Mouse (Mus musculus) kidney, postnatal 0 days (tissue): Measurements from ENCODE around the gene Cttnbp2nl. TPM values are rescaled to one million over a fixed set of nuclear protein-coding genes. Genes with fewer than 3 reads are reported as not detected.

Experiments used
- ATAC-seq: fragments of 200-750 bp; cut with Nextera tagmentation; replicated peaks from 2 replicates; pipeline ENCODE4 v1.8.0; 2017; ENCODE audit warnings: low read depth, moderate number of reproducible peaks, moderate TSS enrichment, moderate library complexity; ENCODE audit not compliant: low FRiP score
- DNase-seq: peaks from one replicate; pipeline ENCODE4 v3.0.0-alpha.2; 2016; ENCODE audit warnings: low spot score
- H3K27ac ChIP-seq: fragments of 300-500 bp; sonication (generic); 2 replicates; pipeline ENCODE4 v1.5.1; 2014; ENCODE audit warnings: mild to moderate bottlenecking
- H3K27me3 ChIP-seq: fragments of 300-500 bp; sonication (generic); 2 replicates; pipeline ENCODE4 v1.6.1; 2014; ENCODE audit warnings: low read length, mixed read lengths; ENCODE audit not compliant: insufficient read depth
- H3K36me3 ChIP-seq: fragments of 300-500 bp; sonication (generic); 2 replicates; pipeline ENCODE4 v1.6.1; 2014; ENCODE audit warnings: low read length, mixed read lengths; ENCODE audit not compliant: insufficient read depth
- H3K4me1 ChIP-seq: fragments of 300-500 bp; sonication (generic); replicated peaks from 2 replicates; pipeline ENCODE4 v1.6.1; 2014; ENCODE audit warnings: antibody characterized with exemption, low read length, mixed read lengths; ENCODE audit not compliant: insufficient read depth
- H3K4me2 ChIP-seq: fragments of 300-500 bp; sonication (generic); 2 replicates; pipeline ENCODE4 v1.6.1; 2014; ENCODE audit warnings: mild to moderate bottlenecking, low read length, moderate library complexity, mixed read lengths
- H3K4me3 ChIP-seq: fragments of 300-500 bp; sonication (generic); replicated peaks from 2 replicates; pipeline ENCODE4 v1.5.1; 2014; ENCODE audit warnings: low read depth, low read length
- H3K9ac ChIP-seq: fragments of 300-500 bp; sonication (generic); 2 replicates; pipeline ENCODE4 v1.6.1; 2014; ENCODE audit warnings: low read depth, low read length
- H3K9me3 ChIP-seq: fragments of 300-500 bp; sonication (generic); replicated peaks from 2 replicates; pipeline ENCODE4 v1.6.1; 2016; ENCODE audit warnings: low read length, inconsistent platforms, mixed read lengths
- CTCF ChIP-seq: IDR thresholded peaks from 2 replicates; pipeline ENCODE4 v1.5.1; 2016; ENCODE audit warnings: antibody characterized with exemption, low read depth, mild to moderate bottlenecking, moderate library complexity
- WGBS: fragments of 180-500 bp; shearing (Covaris S2); extraction: QIAGEN DNeasy Blood & Tissue Kit; methylation state at CpG from one replicate; pipeline ENCODE4 v1.1.7; 2014; 5-methylcytosine and 5-hydroxymethylcytosine counted together
- polyA plus RNA-seq: library from polyadenylated mRNA; unstranded; fragments of >200 nt; fragmentation: Nextera tagmentation; extraction: Ambion mirVana; gene quantifications from 2 replicates; pipeline ENCODE4 v1.2.1, GENCODE M21; 2015

Gene Cttnbp2nl
- polyA plus RNA-seq, 1 experiment from 2014 or later = 26.5 TPM

DNA sequence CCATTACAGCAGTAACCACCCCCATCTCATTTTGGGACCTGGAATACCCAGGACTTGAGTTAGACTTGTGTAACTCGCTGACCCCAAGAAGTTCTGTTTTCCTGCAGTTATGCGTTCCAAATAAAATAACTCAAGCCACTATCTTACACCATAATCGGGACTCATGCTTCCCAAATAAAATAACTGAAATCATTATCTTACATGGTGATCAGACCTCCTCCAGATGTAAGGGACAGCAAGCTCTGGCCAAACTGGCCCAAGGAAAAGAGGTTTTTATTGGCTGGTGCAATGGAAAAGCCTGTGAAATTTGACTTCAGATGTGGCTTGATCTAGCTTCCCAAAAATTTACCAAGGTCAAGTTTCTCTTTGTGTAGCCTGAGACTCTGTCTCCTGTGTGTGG lies 8.6 kb upstream of the Cttnbp2nl start:
- H3K4me3 ChIP-seq = no peak overlapping the region
- H3K9me3 ChIP-seq = no peaks in the 10 kb centered on the region
- H3K4me2 ChIP-seq = no peak overlapping the region
- DNase-seq (no peak), ATAC-seq (no peak)
- no peak for TF ChIP-seq CTCF
- H3K4me1 ChIP-seq = no peaks in the 10 kb centered on the region
- no peak overlapping the region for H3K9ac ChIP-seq
- WGBS = 63% methylated on average over 3 of the region's 3 CpGs
- no peaks in the 10 kb centered on the region for H3K36me3 ChIP-seq
- H3K27ac ChIP-seq = no peak overlapping the region
- no peaks in the 10 kb centered on the region for H3K27me3 ChIP-seq

DNA sequence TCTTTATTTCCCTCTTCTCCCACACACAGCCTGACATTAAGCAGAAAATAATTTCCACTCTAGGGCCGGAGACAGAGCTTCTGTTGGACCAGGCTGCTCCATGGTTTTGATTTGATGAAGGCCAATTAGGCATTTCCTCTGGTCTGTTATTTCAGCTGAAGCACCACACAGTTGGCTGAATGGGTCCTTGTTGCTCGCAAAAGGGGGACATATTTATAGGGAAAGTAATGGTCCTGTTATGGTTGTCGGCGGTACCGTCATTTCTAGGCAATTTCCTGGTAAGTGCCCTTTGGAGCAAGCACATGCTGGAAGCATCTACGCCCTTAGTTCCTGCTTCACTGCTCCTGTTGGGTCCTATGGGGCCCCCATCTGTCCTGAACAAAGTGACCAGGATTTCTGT lies 8.0 kb upstream of the Cttnbp2nl start:
- Histone ChIP-seq H3K36me3 (no peaks in the 10 kb centered on the region), H3K27me3 (no peaks in the 10 kb centered on the region), H3K4me2 (no peak overlapping the region), H3K4me3 (no peak overlapping the region), H3K4me1 (no peaks in the 10 kb centered on the region), H3K9me3 (no peaks in the 10 kb centered on the region), H3K9ac (0 out of 2 replicates have a peak overlapping the region, but pooled peaks have one; percentile 4), H3K27ac (no peak overlapping the region)
- DNase-seq = no peak
- WGBS = 31% methylated on average over 6 of the region's 6 CpGs
- ATAC-seq = no peak
- no peak for TF ChIP-seq CTCF

DNA sequence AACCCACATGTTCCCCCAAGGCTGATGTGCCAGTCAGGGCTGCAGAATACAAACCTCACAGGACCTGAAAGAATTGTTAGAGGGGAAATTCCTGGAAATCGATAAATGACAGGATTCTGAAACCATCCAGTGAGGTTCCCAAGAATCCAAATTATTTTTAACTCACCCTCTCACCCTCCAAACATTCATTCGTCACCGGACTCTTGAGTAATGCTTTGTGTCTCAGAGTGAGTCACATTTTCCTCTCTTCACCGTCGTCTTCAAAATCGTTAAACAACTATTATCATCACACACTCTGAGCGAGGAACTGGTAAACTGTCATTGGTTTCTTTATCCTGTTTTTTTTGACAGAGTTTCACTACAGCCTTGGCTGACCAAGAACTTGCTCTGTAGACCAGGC lies 7.0 kb upstream of the Cttnbp2nl start:
- ATAC-seq (no peak), DNase-seq (no peak)
- Histone ChIP-seq H3K4me2 (no peak overlapping the region), H3K9me3 (no peaks in the 10 kb centered on the region), H3K36me3 (no peaks in the 10 kb centered on the region), H3K4me3 (no peak overlapping the region), H3K27me3 (no peaks in the 10 kb centered on the region), H3K9ac (no peak overlapping the region), H3K27ac (no peak overlapping the region), H3K4me1 (no peaks in the 10 kb centered on the region)
- WGBS = 67% methylated on average over 7 of the region's 7 CpGs
- TF ChIP-seq CTCF = no peak

GRCm38 (mm10) chr3:105058627-105059513 lies 5.9 kb upstream of the Cttnbp2nl start:
- DNase-seq = peak; percentile 94
- no peak overlapping the region for H3K9ac ChIP-seq
- no peaks in the 10 kb centered on the region for H3K27me3 ChIP-seq
- WGBS = 11% methylated on average over 25 of the region's 25 CpGs
- H3K36me3 ChIP-seq = no peaks in the 10 kb centered on the region
- 0 out of 2 replicates have a peak overlapping the region, but pooled peaks have one; percentile 7 for H3K4me3 ChIP-seq
- H3K4me2 ChIP-seq = peak overlapping the region; percentile 46
- H3K9me3 ChIP-seq = no peaks in the 10 kb centered on the region
- H3K27ac ChIP-seq = no peak overlapping the region
- TF ChIP-seq CTCF = peak; percentile 100
- H3K4me1 ChIP-seq = no peaks in the 10 kb centered on the region
- peak; percentile 17; the same call in 1 of the 2 replicates for ATAC-seq

GRCm38 (mm10) chr3:105055666-105056065 lies 2.7 kb upstream of the Cttnbp2nl start:
- Histone ChIP-seq H3K4me2 (no peak overlapping the region), H3K4me3 (no peak overlapping the region), H3K4me1 (peaks cover 6% of the 10 kb centered on the region; the same call in 1 of the 2 replicates), H3K36me3 (no peaks in the 10 kb centered on the region), H3K9ac (no peak overlapping the region), H3K27ac (peak overlapping the region; percentile 85), H3K9me3 (no peaks in the 10 kb centered on the region), H3K27me3 (no peaks in the 10 kb centered on the region)
- 48% methylated on average over 4 of the region's 4 CpGs for WGBS
- no peak for TF ChIP-seq CTCF
- ATAC-seq (no peak), DNase-seq (no peak)

DNA sequence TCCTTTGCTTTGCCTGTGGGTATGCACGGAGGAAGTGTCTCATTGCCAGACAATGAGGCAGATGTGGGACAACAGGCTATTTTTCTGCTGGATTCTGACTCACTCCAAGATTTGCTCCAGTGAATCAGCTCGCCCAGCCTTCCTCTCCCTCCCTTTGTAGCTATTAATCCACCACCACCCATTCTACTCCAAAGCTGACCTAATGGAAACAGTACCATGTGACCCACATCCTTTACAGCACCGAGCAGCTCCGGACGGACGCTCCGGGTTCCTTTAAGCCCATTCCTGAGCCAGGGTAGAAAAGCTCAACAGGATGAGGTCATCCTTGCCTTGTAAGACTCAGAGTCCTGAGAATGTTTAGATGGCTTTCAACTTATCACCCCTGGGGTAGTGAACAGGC lies 2.0 kb upstream of the Cttnbp2nl start:
- Histone ChIP-seq H3K36me3 (no peaks in the 10 kb centered on the region), H3K27me3 (no peaks in the 10 kb centered on the region), H3K9me3 (no peaks in the 10 kb centered on the region), H3K27ac (peak overlapping the region; percentile 85), H3K4me2 (peak overlapping the region; percentile 21; the same call in 1 of the 2 replicates), H3K4me1 (peaks cover 6% of the 10 kb centered on the region), H3K4me3 (no peak overlapping the region), H3K9ac (0 out of 2 replicates have a peak overlapping the region, but pooled peaks have one; percentile 35)
- DNase-seq (peak; percentile 78), ATAC-seq (peak; percentile 30)
- WGBS = 25% methylated on average over 7 of the region's 7 CpGs
- TF ChIP-seq CTCF = no peak
